Mouse (Mus musculus) 3T3-L1 (cell line): ENCODE results near the gene Gm48551.

Experiments
- DNase-seq: peaks from one replicate; pipeline ENCODE4 v3.0.0-alpha.2; 2015; ENCODE audit warnings: low read depth, low spot score

The Gm48551 gene

GRCm38 (mm10) chr10:81356991-81357844 is 27.0 kb upstream of the Gm48551 start, which contains the start of gene Mfsd12:
TSS of gene Mfsd12 (plus strand) at chr10:81357491.
- peak; percentile 77 for DNase-seq

- DNase-seq, result no peak
Measured at GRCm38 (mm10) chr10:81358209-81358608, 26.1 kb upstream of the Gm48551 start.

- DNase-seq, result peak; percentile 34
Measured at GRCm38 (mm10) chr10:81358841-81359240, 25.4 kb upstream of the Gm48551 start.

- no peak for DNase-seq
Measured at GRCm38 (mm10) chr10:81360721-81361120, 23.5 kb upstream of the Gm48551 start.

- no peak for DNase-seq
Measured at GRCm38 (mm10) chr10:81362336-81362949, 21.8 kb upstream of the Gm48551 start.

- no peak for DNase-seq
Measured at GRCm38 (mm10) chr10:81363436-81364346, 20.6 kb upstream of the Gm48551 start.

- DNase-seq, result no peak
Measured at GRCm38 (mm10) chr10:81364666-81365065, 19.6 kb upstream of the Gm48551 start.

- DNase-seq, result no peak
Measured at GRCm38 (mm10) chr10:81365073-81365472, 19.2 kb upstream of the Gm48551 start.

GRCm38 (mm10) chr10:81365672-81366476 is 18.4 kb upstream of the Gm48551 start, which contains the start of gene 4930404N11Rik:
TSS of gene 4930404N11Rik (minus strand) at chr10:81365816.
- DNase-seq, result no peak

GRCm38 (mm10) chr10:81366477-81367206 is 17.6 kb upstream of the Gm48551 start:
- DNase-seq, result no peak

GRCm38 (mm10) chr10:81367207-81367495 is 17.1 kb upstream of the Gm48551 start:
- no peak for DNase-seq

GRCm38 (mm10) chr10:81375322-81375721 is 8.9 kb upstream of the Gm48551 start:
- DNase-seq, result no peak

GRCm38 (mm10) chr10:81376561-81377361 is 7.5 kb upstream of the Gm48551 start:
- DNase-seq, result peak; percentile 31

- no peak for DNase-seq
Measured at GRCm38 (mm10) chr10:81377362-81377664, 7.0 kb upstream of the Gm48551 start.

- peak; percentile 28 for DNase-seq
Measured at GRCm38 (mm10) chr10:81377793-81378552, 6.3 kb upstream of the Gm48551 start, which contains the start of gene Fzr1. TSS of gene Fzr1 (minus strand) at chr10:81378516.

- DNase-seq, result peak; percentile 100
Measured at GRCm38 (mm10) chr10:81378553-81379182, 5.6 kb upstream of the Gm48551 start.

- DNase-seq, result no peak
Measured at GRCm38 (mm10) chr10:81379183-81379553, 5.1 kb upstream of the Gm48551 start.

GRCm38 (mm10) chr10:81379809-81380378 is 4.4 kb upstream of the Gm48551 start:
- DNase-seq, result no peak
